Mouse (Mus musculus): ENCODE measurements at regions not wholly inside any gene's neighbourhood (a gene's known extent, or its start where the extent isn't known, plus 50 kb on each side); places are given as distances from the start of the nearest gene placed in this dataset.

DNA sequence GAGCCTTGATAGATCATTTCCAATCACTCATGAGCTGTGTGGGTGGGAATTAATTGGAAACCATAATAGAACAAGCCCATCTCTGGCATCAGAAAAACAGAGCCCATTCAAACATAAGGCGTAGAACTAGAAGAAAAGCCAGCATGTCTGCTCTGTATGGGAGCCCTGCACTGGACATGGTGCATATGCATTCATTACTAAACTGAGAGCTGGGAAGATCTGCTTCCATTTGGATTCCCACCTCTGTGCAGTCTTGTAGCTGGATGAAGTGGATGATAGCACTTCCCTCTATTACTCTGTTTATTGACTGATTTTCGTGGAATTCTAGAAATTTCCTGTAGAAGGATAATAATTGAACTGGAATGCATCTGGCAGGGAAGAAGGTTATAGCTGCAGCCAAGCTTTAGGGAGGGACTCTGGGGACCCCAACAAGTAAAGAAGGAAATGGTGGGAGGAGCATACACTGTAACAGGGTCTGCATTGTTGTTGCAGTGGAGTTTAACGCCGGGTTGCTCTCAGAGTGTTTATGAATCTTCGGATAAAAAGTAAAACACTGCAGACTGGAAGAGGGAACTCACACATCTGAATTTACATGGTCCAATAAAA lies 155.2 kb upstream of the Jag1 start:
- no peaks in the 10 kb centered on the region for H3K36me3 ChIP-seq (ENCODE audit: control insufficient read depth, insufficient read depth, low read length)
- 70% methylated on average over 5 of the region's 5 CpGs for WGBS
- no peak for ATAC-seq
- no peak overlapping the region for H3K4me3 ChIP-seq (ENCODE audit: low read length)
- no peak overlapping the region for H3K27ac ChIP-seq (ENCODE audit: low read depth, low read length)
- H3K4me2 ChIP-seq (ENCODE audit: low read length) = no peak overlapping the region
- H3K27me3 ChIP-seq (replicated peaks; ENCODE audit: control insufficient read depth, insufficient read depth, low read length) = no peaks in the 10 kb centered on the region
- no peaks in the 10 kb centered on the region for H3K4me1 ChIP-seq (ENCODE audit: control insufficient read depth, insufficient read depth, low read depth, low read length)
- H3K9me3 ChIP-seq (ENCODE audit: control insufficient read depth, low read length) = no peaks in the 10 kb centered on the region
- no peak overlapping the region for H3K9ac ChIP-seq (ENCODE audit: low read depth, low read length)

DNA sequence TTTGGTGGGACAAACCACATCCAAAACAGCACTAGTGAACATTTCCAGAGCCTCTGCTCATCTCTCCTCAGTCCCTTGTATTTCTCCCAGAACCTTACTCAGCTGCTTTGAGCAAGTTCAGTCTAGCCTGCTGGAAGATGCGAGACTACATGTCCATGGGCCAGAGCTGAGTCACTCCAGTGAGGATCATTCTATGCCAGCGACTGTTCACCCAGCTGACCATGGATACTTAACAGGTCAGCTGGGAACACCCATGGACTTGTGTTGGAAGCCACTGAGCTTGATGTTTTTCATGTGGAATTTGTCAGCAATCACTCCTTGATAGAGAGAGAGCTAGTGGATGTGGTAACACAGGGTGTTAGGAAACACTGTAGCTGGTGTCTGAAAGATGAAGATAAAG lies 146.5 kb upstream of the Jag1 start:
- no peak overlapping the region for H3K4me2 ChIP-seq (ENCODE audit: low read length)
- no peaks in the 10 kb centered on the region for H3K9me3 ChIP-seq (ENCODE audit: control insufficient read depth, low read length)
- H3K27ac ChIP-seq (ENCODE audit: low read depth, low read length) = no peak overlapping the region
- no peaks in the 10 kb centered on the region for H3K27me3 ChIP-seq (replicated peaks; ENCODE audit: control insufficient read depth, insufficient read depth, low read length)
- H3K4me3 ChIP-seq (ENCODE audit: low read length) = no peak overlapping the region
- ATAC-seq = no peak
- no peaks in the 10 kb centered on the region for H3K36me3 ChIP-seq (ENCODE audit: control insufficient read depth, insufficient read depth, low read length)
- no peak overlapping the region for H3K9ac ChIP-seq (ENCODE audit: low read depth, low read length)
- 87% methylated on average over 2 of the region's 2 CpGs for WGBS
- H3K4me1 ChIP-seq (ENCODE audit: control insufficient read depth, insufficient read depth, low read depth, low read length) = no peaks in the 10 kb centered on the region

DNA sequence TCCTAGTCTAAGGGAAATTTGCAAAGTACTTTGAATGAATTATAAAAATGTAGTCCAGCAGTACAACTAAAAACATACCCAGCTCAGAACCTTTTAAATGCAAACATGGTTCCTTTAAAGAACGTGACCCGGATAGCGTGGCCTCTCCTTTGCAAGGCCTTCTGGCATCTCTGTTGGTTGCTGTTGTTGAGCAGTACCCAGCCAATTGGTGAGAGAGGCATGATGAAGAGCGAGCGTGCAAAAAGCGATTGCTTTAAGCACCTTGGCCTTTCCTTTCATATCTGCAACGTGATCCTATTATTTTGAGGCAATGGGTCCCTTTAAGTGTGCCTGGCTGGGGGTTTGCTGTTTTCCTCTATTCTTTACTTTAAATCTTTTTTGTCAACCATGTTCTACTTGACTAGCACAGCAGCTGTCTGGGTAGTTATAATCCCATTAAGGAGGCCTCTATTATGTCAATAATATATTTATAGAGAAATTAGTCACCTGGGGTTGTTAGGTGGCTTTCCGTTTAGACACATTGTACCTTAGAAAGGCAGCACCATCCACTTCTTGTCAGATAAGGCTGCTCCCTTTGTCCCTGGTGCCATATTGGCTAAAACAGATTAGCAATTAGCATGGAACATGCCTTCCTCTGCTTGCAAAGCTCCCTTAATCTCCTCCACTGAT lies 141.5 kb upstream of the Jag1 start:
- Histone ChIP-seq H3K9ac (ENCODE audit: low read depth, low read length) (no peak overlapping the region), H3K36me3 (ENCODE audit: control insufficient read depth, insufficient read depth, low read length) (no peaks in the 10 kb centered on the region), H3K4me1 (ENCODE audit: control insufficient read depth, insufficient read depth, low read depth, low read length) (no peaks in the 10 kb centered on the region), H3K4me2 (ENCODE audit: low read length) (no peak overlapping the region), H3K4me3 (ENCODE audit: low read length) (no peak overlapping the region), H3K9me3 (ENCODE audit: control insufficient read depth, low read length) (no peaks in the 10 kb centered on the region), H3K27me3 (replicated peaks; ENCODE audit: control insufficient read depth, insufficient read depth, low read length) (no peaks in the 10 kb centered on the region), H3K27ac (ENCODE audit: low read depth, low read length) (no peak overlapping the region)
- ATAC-seq = no peak
- 83% methylated on average over 8 of the region's 8 CpGs for WGBS

DNA sequence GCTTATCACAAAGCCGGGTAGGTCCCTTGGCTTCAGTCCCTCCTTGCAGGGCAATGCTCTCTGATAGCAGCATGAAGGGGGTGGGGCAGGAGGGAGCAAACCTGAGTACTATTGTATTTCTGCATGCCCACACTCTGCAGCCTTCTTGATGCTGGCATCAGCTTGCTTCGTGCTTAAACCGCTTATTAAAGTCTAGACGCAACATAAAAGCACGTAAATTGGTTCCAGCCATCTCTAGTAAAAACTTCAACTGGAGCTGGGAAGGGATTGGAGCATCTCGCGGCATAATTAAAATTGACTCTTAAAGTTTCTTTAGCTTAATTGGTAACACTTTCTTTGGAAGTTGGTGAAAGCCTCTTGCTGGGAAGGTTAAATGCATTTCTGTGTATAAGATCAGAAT lies 131.5 kb upstream of the Jag1 start:
- H3K4me2 ChIP-seq (ENCODE audit: low read length) = no peak overlapping the region
- no peaks in the 10 kb centered on the region for H3K4me1 ChIP-seq (ENCODE audit: control insufficient read depth, insufficient read depth, low read depth, low read length)
- H3K9me3 ChIP-seq (ENCODE audit: control insufficient read depth, low read length) = no peaks in the 10 kb centered on the region
- H3K27me3 ChIP-seq (replicated peaks; ENCODE audit: control insufficient read depth, insufficient read depth, low read length) = no peaks in the 10 kb centered on the region
- no peaks in the 10 kb centered on the region for H3K36me3 ChIP-seq (ENCODE audit: control insufficient read depth, insufficient read depth, low read length)
- WGBS = 68% methylated on average over 7 of the region's 7 CpGs
- no peak for ATAC-seq
- H3K4me3 ChIP-seq (ENCODE audit: low read length) = no peak overlapping the region
- H3K27ac ChIP-seq (ENCODE audit: low read depth, low read length) = no peak overlapping the region
- no peak overlapping the region for H3K9ac ChIP-seq (ENCODE audit: low read depth, low read length)

DNA sequence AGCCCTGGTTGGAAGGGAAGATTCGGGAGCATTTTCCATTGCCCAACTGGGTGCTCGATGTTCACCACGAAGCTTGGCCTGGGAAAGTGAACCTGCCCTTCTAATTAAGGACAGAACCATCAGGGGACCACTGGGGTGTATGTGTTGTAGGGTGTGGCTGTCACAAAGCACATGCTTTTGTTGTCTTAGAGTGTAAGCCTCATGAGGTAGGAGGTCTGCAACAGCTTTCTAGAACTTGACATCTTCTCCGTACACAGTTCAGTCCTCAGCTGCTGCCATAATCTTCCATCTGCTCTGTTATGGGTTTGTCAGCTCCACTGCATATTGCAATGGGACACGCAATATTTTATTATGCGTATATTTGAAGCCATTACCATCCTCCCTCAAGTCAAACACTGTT lies 127.9 kb upstream of the Jag1 start:
- Histone ChIP-seq H3K27ac (ENCODE audit: low read depth, low read length) (no peak overlapping the region), H3K9me3 (ENCODE audit: control insufficient read depth, low read length) (no peaks in the 10 kb centered on the region), H3K4me1 (ENCODE audit: control insufficient read depth, insufficient read depth, low read depth, low read length) (no peaks in the 10 kb centered on the region), H3K4me3 (ENCODE audit: low read length) (no peak overlapping the region), H3K9ac (ENCODE audit: low read depth, low read length) (no peak overlapping the region), H3K27me3 (replicated peaks; ENCODE audit: control insufficient read depth, insufficient read depth, low read length) (no peaks in the 10 kb centered on the region), H3K36me3 (ENCODE audit: control insufficient read depth, insufficient read depth, low read length) (no peaks in the 10 kb centered on the region), H3K4me2 (ENCODE audit: low read length) (no peak overlapping the region)
- WGBS = 72% methylated on average over 6 of the region's 6 CpGs
- ATAC-seq = no peak

DNA sequence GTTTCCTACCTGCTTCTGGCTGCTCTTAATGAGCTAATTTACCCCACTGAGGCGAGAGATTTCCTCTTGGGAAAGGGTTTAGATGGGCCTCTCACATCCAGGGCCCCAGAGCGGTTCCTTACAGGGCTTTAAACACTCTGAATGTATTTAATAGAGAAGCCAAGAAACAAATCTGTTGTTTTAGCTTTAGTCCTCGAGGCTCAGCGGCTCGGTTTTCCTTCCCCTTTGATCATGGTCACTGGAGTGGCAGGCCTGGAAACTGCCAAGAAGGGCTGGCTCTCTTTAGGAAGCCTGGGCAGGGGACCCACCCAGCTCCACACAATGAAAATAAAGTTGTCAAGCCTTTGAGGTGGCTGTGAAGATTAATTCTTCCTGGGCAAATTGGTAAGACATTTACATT lies 127.5 kb upstream of the Jag1 start:
- ATAC-seq = no peak; the same call in 1 of the 2 replicates
- WGBS = 14% methylated on average over 5 of the region's 5 CpGs

DNA sequence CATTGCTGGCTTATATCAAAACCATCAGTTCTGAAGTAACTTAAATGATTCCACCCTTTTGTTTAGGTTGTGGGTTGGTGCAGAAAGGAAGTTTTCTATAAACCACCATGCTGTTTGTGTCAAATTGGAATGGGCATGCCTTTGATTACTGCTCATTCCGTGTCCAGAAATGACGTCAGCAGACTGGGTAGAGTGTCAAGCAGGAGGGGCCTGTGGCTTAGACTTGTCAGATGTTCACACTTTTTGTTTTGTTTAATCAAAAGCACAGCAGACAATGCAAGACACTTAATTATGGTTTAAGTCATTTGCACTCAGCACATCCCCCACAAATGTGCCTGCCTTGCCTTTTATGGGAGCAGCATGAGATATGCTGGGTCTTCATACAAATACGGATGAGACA lies 120.5 kb upstream of the Jag1 start:
- H3K27me3 ChIP-seq (replicated peaks; ENCODE audit: control insufficient read depth, insufficient read depth, low read length) = no peaks in the 10 kb centered on the region
- no peak overlapping the region for H3K4me3 ChIP-seq (ENCODE audit: low read length)
- H3K9ac ChIP-seq (ENCODE audit: low read depth, low read length) = no peak overlapping the region
- no peak overlapping the region for H3K27ac ChIP-seq (ENCODE audit: low read depth, low read length)
- WGBS = 59% methylated on average over 3 of the region's 3 CpGs
- H3K4me1 ChIP-seq (ENCODE audit: control insufficient read depth, insufficient read depth, low read depth, low read length) = no peaks in the 10 kb centered on the region
- no peaks in the 10 kb centered on the region for H3K36me3 ChIP-seq (ENCODE audit: control insufficient read depth, insufficient read depth, low read length)
- no peak overlapping the region for H3K4me2 ChIP-seq (ENCODE audit: low read length)
- H3K9me3 ChIP-seq (ENCODE audit: control insufficient read depth, low read length) = no peaks in the 10 kb centered on the region
- ATAC-seq = no peak

More for the DNA sequence above, 127.5 kb upstream of the Jag1 start:
- Histone ChIP-seq H3K27ac (ENCODE audit: low read depth, low read length) (no peak overlapping the region), H3K36me3 (ENCODE audit: control insufficient read depth, insufficient read depth, low read length) (no peaks in the 10 kb centered on the region), H3K9me3 (ENCODE audit: control insufficient read depth, low read length) (no peaks in the 10 kb centered on the region), H3K9ac (ENCODE audit: low read depth, low read length) (no peak overlapping the region), H3K4me2 (ENCODE audit: low read length) (no peak overlapping the region), H3K4me1 (ENCODE audit: control insufficient read depth, insufficient read depth, low read depth, low read length) (no peaks in the 10 kb centered on the region), H3K4me3 (ENCODE audit: low read length) (no peak overlapping the region), H3K27me3 (replicated peaks; ENCODE audit: control insufficient read depth, insufficient read depth, low read length) (no peaks in the 10 kb centered on the region)

DNA sequence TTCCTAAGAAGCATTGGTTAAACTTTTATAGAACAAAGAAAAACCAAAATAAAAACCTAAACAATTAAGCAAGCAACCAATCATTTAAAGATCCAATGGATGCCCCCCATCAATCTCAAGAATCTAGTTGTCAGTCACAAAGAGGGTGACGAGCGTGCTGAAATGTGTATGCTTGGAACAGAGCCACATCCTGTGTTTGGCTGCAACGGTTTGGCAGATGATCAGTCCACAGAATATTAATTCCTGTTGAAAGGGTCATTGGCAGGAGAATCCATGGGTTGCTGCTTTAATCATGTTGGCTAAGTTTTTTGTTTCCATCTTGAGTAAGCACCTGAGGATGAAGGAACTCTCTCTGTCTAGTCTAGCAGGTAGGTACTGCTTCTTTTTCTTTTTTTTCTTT lies 117.5 kb upstream of the Jag1 start:
- ATAC-seq = no peak
- H3K4me3 ChIP-seq (ENCODE audit: low read length) = no peak overlapping the region
- H3K27me3 ChIP-seq (replicated peaks; ENCODE audit: control insufficient read depth, insufficient read depth, low read length) = no peaks in the 10 kb centered on the region
- H3K36me3 ChIP-seq (ENCODE audit: control insufficient read depth, insufficient read depth, low read length) = no peaks in the 10 kb centered on the region
- no peak overlapping the region for H3K4me2 ChIP-seq (ENCODE audit: low read length)
- WGBS = 60% methylated on average over 3 of the region's 3 CpGs
- H3K9ac ChIP-seq (ENCODE audit: low read depth, low read length) = no peak overlapping the region
- H3K27ac ChIP-seq (ENCODE audit: low read depth, low read length) = no peak overlapping the region
- peaks cover 4% of the 10 kb centered on the region; the same call in 1 of the 2 replicates for H3K4me1 ChIP-seq (ENCODE audit: control insufficient read depth, insufficient read depth, low read depth, low read length)
- H3K9me3 ChIP-seq (ENCODE audit: control insufficient read depth, low read length) = no peaks in the 10 kb centered on the region

DNA sequence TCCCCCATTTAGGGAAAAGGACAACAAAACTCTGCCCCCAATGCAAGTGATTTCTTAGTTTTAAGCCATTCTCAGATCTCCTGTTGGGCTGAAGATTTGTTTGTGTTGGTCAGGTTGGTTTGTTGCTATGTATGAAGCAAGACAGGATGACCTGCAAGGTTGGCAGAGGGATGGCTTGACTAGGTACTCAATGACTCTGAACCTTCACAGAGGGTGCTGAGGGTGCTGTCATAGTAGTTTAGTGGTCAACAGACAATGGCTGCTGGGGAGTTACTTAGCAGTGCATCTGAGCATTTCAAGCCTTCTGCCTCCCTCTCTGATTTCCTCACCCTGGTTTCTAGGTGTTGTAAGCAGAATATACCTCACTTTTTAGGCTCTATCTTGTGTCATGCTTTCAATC lies 114.7 kb upstream of the Jag1 start:
- no peak overlapping the region for H3K27ac ChIP-seq (ENCODE audit: low read depth, low read length)
- H3K9ac ChIP-seq (ENCODE audit: low read depth, low read length) = no peak overlapping the region
- ATAC-seq = no peak
- no peaks in the 10 kb centered on the region for H3K9me3 ChIP-seq (ENCODE audit: control insufficient read depth, low read length)
- H3K4me3 ChIP-seq (ENCODE audit: low read length) = no peak overlapping the region
- peaks cover 4% of the 10 kb centered on the region; the same call in 1 of the 2 replicates for H3K4me1 ChIP-seq (ENCODE audit: control insufficient read depth, insufficient read depth, low read depth, low read length)
- H3K27me3 ChIP-seq (replicated peaks; ENCODE audit: control insufficient read depth, insufficient read depth, low read length) = no peaks in the 10 kb centered on the region
- no peak overlapping the region for H3K4me2 ChIP-seq (ENCODE audit: low read length)
- H3K36me3 ChIP-seq (ENCODE audit: control insufficient read depth, insufficient read depth, low read length) = no peaks in the 10 kb centered on the region
